Mouse (Mus musculus): Measurements from ENCODE around the gene Pgm1. TPM values are rescaled to one million over a fixed set of nuclear protein-coding genes. Genes with fewer than 3 reads are reported as not detected.

Pgm1 gene
- polyA plus RNA-seq, 1 experiment from 2014 or later = 49.7 TPM

GRCm38 (mm10) chr4:99984369-99984752 lies 55.1 kb downstream of the Pgm1 start:
- no peaks in the 10 kb centered on the region for H3K9me3 ChIP-seq (replicated peaks)
- no peak overlapping the region for H3K27ac ChIP-seq (replicated peaks)
- no peaks in the 10 kb centered on the region for H3K27me3 ChIP-seq
- 80% methylated on average over 7 of the region's 7 CpGs for WGBS
- no peak overlapping the region for H3K4me2 ChIP-seq (replicated peaks)
- ATAC-seq (ENCODE audit: insufficient number of reproducible peaks, low FRiP score, low TSS enrichment, low read depth) = no peak
- H3K4me3 ChIP-seq (replicated peaks) = no peak overlapping the region
- H3K4me1 ChIP-seq = no peaks in the 10 kb centered on the region
- peaks cover 5% of the 10 kb centered on the region for H3K36me3 ChIP-seq
- no peak overlapping the region for H3K9ac ChIP-seq

DNA sequence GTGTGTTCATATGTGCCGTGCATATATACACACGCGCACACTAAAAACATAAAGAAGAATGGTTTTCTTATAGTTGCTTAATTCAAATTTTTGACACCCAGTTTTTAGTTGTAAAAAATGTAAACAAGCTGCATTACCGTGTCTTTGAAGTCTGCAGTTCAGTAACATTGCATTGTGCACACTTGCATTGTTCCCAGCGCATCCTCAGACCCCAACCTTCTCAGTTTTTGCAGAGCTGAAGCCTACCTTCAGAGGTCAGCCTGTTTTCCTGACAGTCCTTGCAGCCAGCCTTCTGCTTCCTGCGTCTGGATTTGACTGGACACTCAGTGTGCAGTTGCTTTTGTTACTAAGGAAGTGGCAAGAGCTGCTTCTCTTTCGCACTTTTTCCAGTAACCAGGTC lies 55.9 kb downstream of the Pgm1 start:
- 82% methylated on average over 7 of the region's 7 CpGs for WGBS
- Histone ChIP-seq H3K4me1 (no peaks in the 10 kb centered on the region), H3K4me2 (replicated peaks) (no peak overlapping the region), H3K4me3 (replicated peaks) (no peak overlapping the region), H3K9ac (no peak overlapping the region), H3K9me3 (replicated peaks) (no peaks in the 10 kb centered on the region), H3K27ac (replicated peaks) (no peak overlapping the region), H3K36me3 (peaks cover 5% of the 10 kb centered on the region), H3K27me3 (no peaks in the 10 kb centered on the region)
- no peak for ATAC-seq (ENCODE audit: insufficient number of reproducible peaks, low FRiP score, low TSS enrichment, low read depth)

DNA sequence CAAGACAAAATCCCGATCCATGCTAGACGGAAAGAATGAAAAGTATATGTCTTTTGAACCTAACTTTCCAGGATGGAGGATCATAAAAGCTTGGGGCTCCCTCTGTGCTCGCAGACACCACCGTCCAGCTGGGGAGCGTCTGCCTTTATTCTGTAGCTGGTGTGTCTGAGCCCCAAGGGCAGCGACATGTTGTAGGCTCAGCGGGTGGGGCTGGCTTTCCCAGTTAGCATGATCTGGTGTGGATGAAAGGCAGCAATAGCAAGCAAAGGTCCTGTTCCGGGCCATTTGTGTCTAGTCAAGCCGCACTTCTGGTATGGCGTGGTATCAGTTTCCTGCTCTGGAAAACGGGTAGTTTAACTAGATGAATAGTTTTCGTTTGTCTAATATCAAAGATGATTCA lies 56.4 kb downstream of the Pgm1 start:
- Histone ChIP-seq H3K36me3 (peaks cover 5% of the 10 kb centered on the region), H3K4me1 (no peaks in the 10 kb centered on the region), H3K27ac (replicated peaks) (no peak overlapping the region), H3K27me3 (no peaks in the 10 kb centered on the region), H3K4me3 (replicated peaks) (no peak overlapping the region), H3K9ac (no peak overlapping the region), H3K4me2 (replicated peaks) (no peak overlapping the region), H3K9me3 (replicated peaks) (no peaks in the 10 kb centered on the region)
- 65% methylated on average over 12 of the region's 12 CpGs for WGBS
- no peak for ATAC-seq (ENCODE audit: insufficient number of reproducible peaks, low FRiP score, low TSS enrichment, low read depth)

DNA sequence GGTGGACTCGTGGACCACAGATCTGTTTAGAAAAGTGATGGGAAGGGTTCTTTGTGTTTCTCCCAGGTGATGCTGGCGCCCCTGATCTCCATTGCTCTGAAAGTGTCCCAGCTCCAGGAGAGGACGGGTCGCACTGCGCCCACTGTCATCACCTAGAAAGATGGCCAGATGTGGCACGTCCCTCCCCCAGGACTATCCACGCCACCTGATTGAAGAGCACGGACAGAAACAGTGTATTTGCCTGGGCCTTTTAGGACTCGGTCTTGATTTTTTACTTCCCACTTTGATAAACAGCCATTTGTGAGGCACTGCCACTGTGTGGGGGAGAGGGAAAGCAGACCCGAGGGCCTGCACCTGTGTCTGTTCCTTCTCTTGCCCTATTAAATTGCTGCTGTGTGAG lies 57.4 kb downstream of the Pgm1 start:
- H3K4me1 ChIP-seq = no peaks in the 10 kb centered on the region
- no peak overlapping the region for H3K27ac ChIP-seq (replicated peaks)
- H3K4me3 ChIP-seq (replicated peaks) = no peak overlapping the region
- ATAC-seq (ENCODE audit: insufficient number of reproducible peaks, low FRiP score, low TSS enrichment, low read depth) = no peak
- H3K36me3 ChIP-seq = peaks cover 5% of the 10 kb centered on the region
- no peak overlapping the region for H3K4me2 ChIP-seq (replicated peaks)
- H3K9me3 ChIP-seq (replicated peaks) = no peaks in the 10 kb centered on the region
- 83% methylated on average over 10 of the region's 10 CpGs for WGBS
- no peaks in the 10 kb centered on the region for H3K27me3 ChIP-seq
- no peak overlapping the region for H3K9ac ChIP-seq

GRCm38 (mm10) chr4:99988771-99989170 lies 59.6 kb downstream of the Pgm1 start:
- no peak overlapping the region for H3K4me2 ChIP-seq (replicated peaks)
- no peak overlapping the region for H3K4me3 ChIP-seq (replicated peaks)
- no peaks in the 10 kb centered on the region for H3K27me3 ChIP-seq
- WGBS = 70% methylated on average over 7 of the region's 7 CpGs
- no peak for ATAC-seq (ENCODE audit: insufficient number of reproducible peaks, low FRiP score, low TSS enrichment, low read depth)
- no peak overlapping the region for H3K27ac ChIP-seq (replicated peaks)
- no peaks in the 10 kb centered on the region for H3K9me3 ChIP-seq (replicated peaks)
- no peaks in the 10 kb centered on the region for H3K4me1 ChIP-seq
- no peak overlapping the region for H3K9ac ChIP-seq
- peaks cover 5% of the 10 kb centered on the region for H3K36me3 ChIP-seq

DNA sequence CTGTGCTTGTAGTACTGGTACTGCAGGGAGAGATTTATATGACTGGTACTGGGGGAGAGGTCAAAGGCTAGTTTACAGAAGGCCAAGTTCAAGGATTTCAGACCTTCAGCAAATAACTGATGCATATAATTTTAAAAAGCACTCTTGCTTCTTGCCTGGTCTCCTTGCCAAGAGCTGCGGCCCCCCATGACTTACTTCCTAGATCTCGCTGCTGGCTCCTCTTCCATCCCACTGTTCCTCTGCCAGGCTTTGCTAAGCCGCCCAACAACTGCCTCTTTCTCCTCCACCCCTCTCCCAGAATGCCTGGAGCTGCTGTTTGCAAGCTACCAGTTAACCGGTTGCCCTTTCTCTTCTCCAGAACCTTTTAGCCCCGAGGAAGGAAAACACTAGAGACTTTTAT lies 71.8 kb downstream of the Pgm1 start:
- ATAC-seq (ENCODE audit: insufficient number of reproducible peaks, low FRiP score, low TSS enrichment, low read depth) = no peak
- 0 out of 2 replicates have a peak, but pooled peaks cover 3% of the 10 kb centered on the region for H3K27me3 ChIP-seq
- 63% methylated on average over 5 of the region's 5 CpGs for WGBS
- no peaks in the 10 kb centered on the region for H3K36me3 ChIP-seq
- H3K4me2 ChIP-seq (replicated peaks) = no peak overlapping the region
- no peaks in the 10 kb centered on the region for H3K9me3 ChIP-seq (replicated peaks)
- no peak overlapping the region for H3K9ac ChIP-seq
- H3K4me3 ChIP-seq (replicated peaks) = no peak overlapping the region
- no peak overlapping the region for H3K27ac ChIP-seq (replicated peaks)
- H3K4me1 ChIP-seq = no peaks in the 10 kb centered on the region

DNA sequence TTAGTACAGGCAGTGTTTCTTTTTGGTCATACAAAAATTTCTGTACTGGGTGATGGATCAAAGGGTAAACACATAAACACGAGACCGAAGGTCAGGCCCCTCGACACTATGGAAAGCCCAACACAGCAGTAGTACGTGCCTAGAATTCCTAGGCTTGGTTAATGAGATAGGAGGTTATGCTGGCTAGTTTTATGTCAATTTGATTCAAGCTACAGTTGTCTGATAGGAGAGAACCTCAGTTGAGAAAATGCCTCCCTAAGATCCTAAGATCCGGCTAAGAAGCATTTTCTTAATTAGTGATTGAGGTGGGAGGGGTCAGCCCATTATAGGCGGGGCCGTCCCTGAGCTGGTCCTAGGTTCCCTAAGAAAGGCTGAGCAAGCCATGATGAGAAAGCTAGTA lies 72.6 kb downstream of the Pgm1 start:
- Histone ChIP-seq H3K9me3 (replicated peaks) (no peaks in the 10 kb centered on the region), H3K27ac (replicated peaks) (no peak overlapping the region), H3K36me3 (no peaks in the 10 kb centered on the region), H3K4me3 (replicated peaks) (no peak overlapping the region), H3K27me3 (0 out of 2 replicates have a peak, but pooled peaks cover 3% of the 10 kb centered on the region), H3K9ac (no peak overlapping the region), H3K4me2 (replicated peaks) (no peak overlapping the region), H3K4me1 (no peaks in the 10 kb centered on the region)
- no peak for ATAC-seq (ENCODE audit: insufficient number of reproducible peaks, low FRiP score, low TSS enrichment, low read depth)
- 65% methylated on average over 7 of the region's 7 CpGs for WGBS

DNA sequence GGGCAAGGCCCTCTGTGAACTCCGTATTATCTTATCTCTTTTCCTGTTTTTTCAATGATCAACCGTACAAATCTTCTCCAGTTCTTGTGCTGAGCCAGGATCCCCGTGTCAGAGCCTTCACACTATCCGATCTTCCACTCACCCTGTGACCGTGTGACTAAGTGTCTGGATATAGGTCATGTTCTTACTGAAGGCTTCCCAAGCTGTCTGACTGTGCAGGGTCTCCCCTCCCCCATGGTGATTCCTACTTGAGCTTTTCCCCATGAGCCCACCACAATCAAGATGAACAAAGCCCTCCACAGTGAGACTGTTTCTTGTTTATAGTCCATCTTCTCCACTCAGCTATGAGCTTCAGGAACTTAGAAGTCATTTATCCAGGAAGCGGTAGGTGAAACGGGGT lies 78.5 kb downstream of the Pgm1 start:
- H3K27me3 ChIP-seq = no peaks in the 10 kb centered on the region
- H3K4me2 ChIP-seq (replicated peaks) = no peak overlapping the region
- no peaks in the 10 kb centered on the region for H3K9me3 ChIP-seq (replicated peaks)
- 77% methylated on average over 7 of the region's 7 CpGs for WGBS
- H3K36me3 ChIP-seq = no peaks in the 10 kb centered on the region
- no peak overlapping the region for H3K27ac ChIP-seq (replicated peaks)
- H3K4me3 ChIP-seq (replicated peaks) = no peak overlapping the region
- ATAC-seq (ENCODE audit: insufficient number of reproducible peaks, low FRiP score, low TSS enrichment, low read depth) = no peak
- H3K4me1 ChIP-seq = peaks cover 16% of the 10 kb centered on the region
- H3K9ac ChIP-seq = no peak overlapping the region

GRCm38 (mm10) chr4:100008371-100009090 lies 79.3 kb downstream of the Pgm1 start:
- Histone ChIP-seq H3K4me2 (replicated peaks) (no peak overlapping the region), H3K9me3 (replicated peaks) (no peaks in the 10 kb centered on the region), H3K9ac (no peak overlapping the region), H3K36me3 (no peaks in the 10 kb centered on the region), H3K27ac (replicated peaks) (no peak overlapping the region), H3K4me3 (replicated peaks) (no peak overlapping the region), H3K27me3 (no peaks in the 10 kb centered on the region), H3K4me1 (peaks cover 16% of the 10 kb centered on the region)
- ATAC-seq (ENCODE audit: insufficient number of reproducible peaks, low FRiP score, low TSS enrichment, low read depth) = no peak
- 33% methylated on average over 5 of the region's 5 CpGs for WGBS

- no peak overlapping the region for H3K27ac ChIP-seq (replicated peaks)
- H3K9ac ChIP-seq = no peak overlapping the region
- H3K27me3 ChIP-seq = no peaks in the 10 kb centered on the region
- WGBS = 32% methylated on average over 8 of the region's 8 CpGs
- no peak overlapping the region for H3K4me2 ChIP-seq (replicated peaks)
- H3K36me3 ChIP-seq = no peaks in the 10 kb centered on the region
- no peak overlapping the region for H3K4me3 ChIP-seq (replicated peaks)
- no peak for ATAC-seq (ENCODE audit: insufficient number of reproducible peaks, low FRiP score, low TSS enrichment, low read depth)
- no peaks in the 10 kb centered on the region for H3K9me3 ChIP-seq (replicated peaks)
- peaks cover 16% of the 10 kb centered on the region for H3K4me1 ChIP-seq
These were observed 80.0 kb downstream of the Pgm1 start for GRCm38 (mm10) chr4:100009211-100009678.

DNA sequence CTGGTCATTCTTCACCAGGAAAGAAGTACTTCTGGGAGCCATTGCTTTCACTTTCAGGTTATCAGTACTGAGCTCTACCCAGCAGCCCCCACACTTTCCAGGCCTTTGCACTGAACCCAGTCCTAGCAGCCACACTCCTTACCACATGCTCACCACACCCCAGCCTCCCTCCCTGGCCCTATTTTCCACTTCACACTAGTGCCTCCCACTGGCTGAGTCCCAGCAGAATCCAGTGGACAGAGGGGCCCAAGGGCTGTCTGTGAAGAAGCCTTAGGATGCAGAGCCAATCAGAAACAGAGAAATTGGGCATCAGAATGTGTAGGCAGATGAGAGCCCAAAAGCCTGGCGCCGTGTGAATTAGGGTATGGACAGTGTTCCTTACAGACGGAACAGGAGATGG lies 81.7 kb downstream of the Pgm1 start:
- no peak for ATAC-seq (ENCODE audit: insufficient number of reproducible peaks, low FRiP score, low TSS enrichment, low read depth)
- WGBS = 80% methylated on average over 3 of the region's 3 CpGs

DNA sequence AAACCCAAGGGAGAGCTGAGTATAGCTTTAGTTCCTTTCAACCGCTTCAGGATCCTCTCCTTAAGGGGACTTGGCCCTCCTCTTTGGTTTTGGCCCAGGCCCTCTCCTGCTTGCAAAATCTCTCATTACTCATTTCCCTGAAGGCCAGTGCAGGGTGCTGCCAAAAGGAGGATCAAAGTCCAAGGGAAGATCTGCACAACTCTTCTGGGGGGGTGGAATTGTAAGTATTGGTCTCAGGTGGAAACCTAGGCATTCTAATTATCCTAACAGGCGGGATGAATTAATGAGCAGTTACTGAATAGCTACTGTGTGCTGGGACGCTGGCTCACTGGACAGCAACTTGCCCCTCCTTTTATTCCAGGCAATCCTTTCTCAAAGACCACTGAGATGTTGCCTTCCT lies 82.3 kb downstream of the Pgm1 start:
- no peak for ATAC-seq (ENCODE audit: insufficient number of reproducible peaks, low FRiP score, low TSS enrichment, low read depth)
- WGBS = 59% methylated on average over 3 of the region's 3 CpGs
- H3K4me2 ChIP-seq (replicated peaks) = no peak overlapping the region
- H3K27ac ChIP-seq (replicated peaks) = no peak overlapping the region
- H3K4me1 ChIP-seq = peaks cover 16% of the 10 kb centered on the region
- no peak overlapping the region for H3K4me3 ChIP-seq (replicated peaks)
- H3K9me3 ChIP-seq (replicated peaks) = no peaks in the 10 kb centered on the region
- no peak overlapping the region for H3K9ac ChIP-seq
- H3K27me3 ChIP-seq = no peaks in the 10 kb centered on the region
- no peaks in the 10 kb centered on the region for H3K36me3 ChIP-seq

More for the DNA sequence above, 81.7 kb downstream of the Pgm1 start:
- Histone ChIP-seq H3K27me3 (no peaks in the 10 kb centered on the region), H3K4me1 (peaks cover 16% of the 10 kb centered on the region), H3K36me3 (no peaks in the 10 kb centered on the region), H3K4me2 (replicated peaks) (no peak overlapping the region), H3K4me3 (replicated peaks) (no peak overlapping the region), H3K9me3 (replicated peaks) (no peaks in the 10 kb centered on the region), H3K27ac (replicated peaks) (no peak overlapping the region), H3K9ac (no peak overlapping the region)
